Mouse (Mus musculus): ENCODE measurements at regions not wholly inside any gene's neighbourhood (a gene's known extent, or its start where the extent isn't known, plus 50 kb on each side); places are given as distances from the start of the nearest gene placed in this dataset.
"Not testable (repeated sequence)": the region's sequence is repeated elsewhere in the genome, so short reads cannot be mapped to it uniquely, and the experiment has no call there.

- DNase-seq (ENCODE audit: low read depth, low spot score), result no peak
Observed at GRCm38 (mm10) chr2:78019916-78020315, 73.7 kb upstream of the Cwc22 start.

GRCm38 (mm10) chr2:78012441-78012840, 66.3 kb upstream of the Cwc22 start:
- not testable (repeated sequence) for DNase-seq (ENCODE audit: low read depth, low spot score)

- DNase-seq (ENCODE audit: low read depth, low spot score), result no peak
Observed at GRCm38 (mm10) chr2:78011821-78012220, 65.6 kb upstream of the Cwc22 start.

- no peak for DNase-seq (ENCODE audit: low read depth, low spot score)
Observed at GRCm38 (mm10) chr2:78011051-78011800, 65.1 kb upstream of the Cwc22 start.

DNA sequence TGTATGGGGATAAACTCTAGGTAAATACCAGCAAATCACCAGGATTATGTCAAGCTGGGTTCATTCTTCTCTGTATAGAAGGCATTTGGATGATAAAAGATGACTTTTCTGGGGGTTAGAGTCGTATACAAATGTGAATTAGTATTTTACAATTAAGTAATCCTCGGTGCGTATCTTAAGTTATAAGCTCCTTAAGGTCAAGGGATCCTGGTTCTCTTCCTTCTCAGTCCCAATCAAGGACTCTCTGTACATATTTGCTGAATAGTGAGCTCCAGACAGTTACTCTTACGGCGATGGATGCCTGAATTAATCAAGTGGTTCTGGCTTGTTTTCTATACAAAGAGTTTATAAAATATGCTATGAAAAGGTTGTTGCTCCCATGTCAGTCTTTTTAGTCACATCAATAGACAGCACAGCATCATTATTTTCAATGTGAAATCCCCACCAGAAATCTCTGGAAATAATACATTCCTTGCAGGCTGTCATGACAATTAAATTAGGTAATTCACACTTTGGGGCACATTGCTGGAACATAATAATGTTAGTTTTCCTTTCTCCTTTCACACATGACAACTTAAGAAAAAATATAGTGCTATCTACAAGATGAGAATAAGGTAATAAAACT, 64.0 kb upstream of the Cwc22 start:
- DNase-seq (ENCODE audit: low read depth, low spot score), result no peak

DNA sequence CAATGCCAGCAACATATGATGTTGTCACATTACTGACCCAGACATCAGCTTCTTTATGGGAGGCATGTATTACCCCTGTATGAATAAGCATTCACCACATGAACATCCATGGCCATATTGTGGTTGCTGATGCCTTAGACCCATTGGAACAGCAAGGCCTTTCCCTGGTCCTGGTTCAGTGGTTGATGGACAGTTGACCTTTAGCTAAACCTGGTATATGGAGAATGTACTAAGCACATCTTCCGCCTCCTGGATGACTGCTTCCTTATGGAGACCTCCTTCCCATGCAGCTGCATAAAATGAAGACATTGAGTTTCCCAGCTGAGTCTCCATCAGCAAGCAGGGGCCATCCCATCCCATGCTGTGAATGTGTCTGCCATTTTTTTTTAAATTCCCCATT, 61.9 kb upstream of the Cwc22 start:
- no peak for DNase-seq (ENCODE audit: low read depth, low spot score)

DNA sequence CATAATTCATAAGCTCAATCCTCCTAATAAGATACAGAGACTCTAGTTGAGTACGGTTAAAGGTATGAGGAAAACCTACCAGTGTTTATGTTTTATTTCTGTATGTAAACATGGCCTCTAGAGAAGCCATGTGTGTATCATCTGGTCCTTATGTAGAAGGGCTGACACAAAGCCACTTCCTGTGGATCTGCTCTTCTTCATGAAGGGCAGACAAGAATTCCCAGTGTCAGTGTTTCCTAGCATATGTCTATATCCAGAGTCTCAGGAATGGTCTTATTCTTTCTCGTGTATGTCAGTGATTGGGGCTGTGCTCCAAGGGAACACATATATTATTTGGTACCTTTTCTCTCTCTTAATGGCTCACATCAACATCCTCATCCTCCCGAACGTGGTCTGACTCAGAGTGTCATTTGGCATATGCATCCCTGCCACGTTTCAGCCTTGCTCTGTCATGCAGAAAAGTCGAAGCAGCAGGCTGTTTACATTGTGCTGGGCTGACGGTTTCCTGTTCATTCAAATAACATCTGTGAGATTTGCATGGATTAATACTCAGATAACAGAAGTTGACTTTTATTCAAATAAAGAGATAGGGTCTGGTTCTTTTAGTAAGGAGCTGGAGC, 59.3 kb upstream of the Cwc22 start:
- no peak for DNase-seq (ENCODE audit: low read depth, low spot score)

- no peak for DNase-seq (ENCODE audit: low read depth, low spot score)
Observed at GRCm38 (mm10) chr2:78004426-78004825, 58.3 kb upstream of the Cwc22 start.

All from ES-CJ7 (cell line).